Mouse (Mus musculus) hindbrain, embryonic 14.5 days (tissue): ENCODE measurements at regions not wholly inside any gene's neighbourhood (a gene's known extent, or its start where the extent isn't known, plus 50 kb on each side); places are given as distances from the start of the nearest gene placed in this dataset.

ENCODE experiments used
- ATAC-seq: fragments of 200-750 bp; cut with Nextera tagmentation; 2 replicates; pipeline ENCODE4 v1.8.0; 2017; ENCODE audit warnings: moderate number of reproducible peaks, mild to moderate bottlenecking, moderate TSS enrichment, moderate library complexity; ENCODE audit not compliant: low FRiP score
- DNase-seq: peaks from one replicate; pipeline ENCODE4 v3.0.0-alpha.2; 2015; ENCODE audit warnings: low spot score
- H3K27ac ChIP-seq: fragments of 300-500 bp; sonication (generic); 2 replicates; pipeline ENCODE4 v1.5.1; 2014; ENCODE audit warnings: mild to moderate bottlenecking, moderate library complexity
- H3K27me3 ChIP-seq: fragments of 300-500 bp; sonication (generic); 2 replicates; pipeline ENCODE4 v1.6.1; 2014; ENCODE audit warnings: mild to moderate bottlenecking, low read length, mixed read lengths; ENCODE audit not compliant: control insufficient read depth, insufficient read depth
- H3K36me3 ChIP-seq: fragments of 300-500 bp; sonication (generic); replicated peaks from 2 replicates; pipeline ENCODE4 v1.6.1; 2014; ENCODE audit not compliant: control insufficient read depth, insufficient read depth
- H3K4me1 ChIP-seq: fragments of 300-500 bp; sonication (generic); replicated peaks from 2 replicates; pipeline ENCODE4 v1.6.1; 2014; ENCODE audit warnings: antibody characterized with exemption, low read length, mixed read lengths; ENCODE audit not compliant: control insufficient read depth, insufficient read depth
- H3K4me2 ChIP-seq: fragments of 300-500 bp; sonication (generic); replicated peaks from 2 replicates; pipeline ENCODE4 v1.6.1; 2014; ENCODE audit warnings: mild to moderate bottlenecking, moderate library complexity
- H3K4me3 ChIP-seq: fragments of 300-500 bp; sonication (generic); replicated peaks from 2 replicates; pipeline ENCODE4 v1.5.1; 2014; ENCODE audit warnings: mild to moderate bottlenecking, low read length
- H3K9ac ChIP-seq: fragments of 300-500 bp; sonication (generic); 2 replicates; pipeline ENCODE4 v1.6.1; 2014
- H3K9me3 ChIP-seq: fragments of 300-500 bp; sonication (generic); 2 replicates; pipeline ENCODE4 v1.6.1; 2016; ENCODE audit warnings: low read length; ENCODE audit not compliant: control insufficient read depth
- WGBS: fragments of 180-500 bp; shearing (Covaris S2); extraction: QIAGEN DNeasy Blood & Tissue Kit; methylation state at CpG from one replicate; pipeline ENCODE4 v1.1.7; 2014; 5-methylcytosine and 5-hydroxymethylcytosine counted together

DNA sequence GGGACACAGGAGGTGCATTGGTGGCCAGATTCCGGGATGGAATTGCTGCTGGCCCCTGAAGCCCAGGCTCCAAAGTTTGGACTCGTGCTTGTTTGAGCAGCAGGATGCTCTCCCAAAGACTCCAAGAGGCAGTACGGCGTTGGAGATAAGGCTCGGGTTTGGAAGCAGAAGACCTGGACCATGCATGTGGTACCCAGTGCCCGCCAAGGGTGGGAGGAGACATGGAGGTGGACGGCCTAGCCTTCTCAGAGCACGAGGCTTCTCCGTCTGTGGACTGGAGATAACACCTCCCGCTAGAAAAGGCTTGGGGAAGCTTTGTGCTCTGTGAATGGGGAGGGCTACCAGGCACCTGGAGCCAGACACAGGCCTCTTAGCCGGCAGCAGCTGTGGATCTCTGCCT is 271.7 kb downstream of the Rps6kc1 start:
- H3K9me3 ChIP-seq = no peaks in the 10 kb centered on the region
- H3K4me1 ChIP-seq = no peaks in the 10 kb centered on the region
- H3K27ac ChIP-seq = no peak overlapping the region
- no peak overlapping the region for H3K4me2 ChIP-seq
- H3K9ac ChIP-seq = no peak overlapping the region
- DNase-seq = no peak
- no peaks in the 10 kb centered on the region for H3K27me3 ChIP-seq
- 91% methylated on average over 11 of the region's 11 CpGs for WGBS
- H3K4me3 ChIP-seq = no peak overlapping the region
- H3K36me3 ChIP-seq = no peaks in the 10 kb centered on the region
- ATAC-seq = no peak

DNA sequence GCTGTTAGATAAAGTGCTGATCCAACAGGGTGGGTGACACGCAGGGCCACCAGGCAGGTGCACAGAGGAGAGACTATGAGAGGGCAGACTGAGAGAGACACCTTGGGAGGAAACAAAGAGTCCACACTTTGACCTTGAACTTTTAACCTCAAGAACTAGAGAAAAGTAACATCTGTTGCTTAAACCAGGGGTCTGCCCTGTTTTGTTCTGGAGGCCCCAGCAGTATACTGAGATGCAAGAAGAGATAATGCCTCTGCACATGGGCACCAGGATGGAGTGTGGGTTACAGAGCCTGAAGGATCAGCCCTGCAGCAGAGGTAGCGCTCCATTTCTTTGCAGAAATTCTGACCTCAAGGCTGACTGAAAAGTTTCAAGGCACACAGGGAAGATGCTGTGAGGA is 276.6 kb downstream of the Rps6kc1 start:
- no peak for ATAC-seq
- 85% methylated on average over 2 of the region's 2 CpGs for WGBS
- Histone ChIP-seq H3K9ac (no peak overlapping the region), H3K9me3 (no peaks in the 10 kb centered on the region), H3K36me3 (no peaks in the 10 kb centered on the region), H3K27me3 (no peaks in the 10 kb centered on the region), H3K4me3 (no peak overlapping the region), H3K27ac (no peak overlapping the region), H3K4me1 (peaks cover 5% of the 10 kb centered on the region; the same call in 1 of the 2 replicates), H3K4me2 (no peak overlapping the region)
- DNase-seq = no peak

DNA sequence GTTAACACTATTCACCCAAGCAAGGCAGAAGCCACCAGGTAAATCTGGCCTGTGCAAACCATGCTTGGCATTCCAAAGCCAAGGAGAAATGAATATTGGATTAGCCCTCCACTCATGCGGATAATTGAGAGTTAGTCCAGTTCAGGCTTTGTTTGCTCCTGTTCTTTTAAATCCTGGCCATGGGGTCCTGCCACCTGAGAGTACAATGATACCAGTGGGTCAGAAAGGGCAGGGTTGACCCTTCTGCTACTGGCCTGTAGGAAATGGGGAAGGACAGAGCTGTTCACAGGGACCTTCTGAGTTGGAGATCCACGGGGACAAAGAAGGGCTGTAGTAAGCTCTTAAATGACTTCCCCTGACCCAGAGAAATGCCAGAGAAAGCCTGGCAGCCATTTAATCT is 279.9 kb downstream of the Rps6kc1 start:
- Histone ChIP-seq H3K4me1 (peaks cover 5% of the 10 kb centered on the region; the same call in 1 of the 2 replicates), H3K36me3 (no peaks in the 10 kb centered on the region), H3K4me3 (no peak overlapping the region), H3K27ac (no peak overlapping the region), H3K9ac (no peak overlapping the region), H3K4me2 (no peak overlapping the region), H3K9me3 (no peaks in the 10 kb centered on the region), H3K27me3 (no peaks in the 10 kb centered on the region)
- DNase-seq (no peak), ATAC-seq (no peak)
- 41% methylated on average over 2 of the region's 2 CpGs for WGBS

DNA sequence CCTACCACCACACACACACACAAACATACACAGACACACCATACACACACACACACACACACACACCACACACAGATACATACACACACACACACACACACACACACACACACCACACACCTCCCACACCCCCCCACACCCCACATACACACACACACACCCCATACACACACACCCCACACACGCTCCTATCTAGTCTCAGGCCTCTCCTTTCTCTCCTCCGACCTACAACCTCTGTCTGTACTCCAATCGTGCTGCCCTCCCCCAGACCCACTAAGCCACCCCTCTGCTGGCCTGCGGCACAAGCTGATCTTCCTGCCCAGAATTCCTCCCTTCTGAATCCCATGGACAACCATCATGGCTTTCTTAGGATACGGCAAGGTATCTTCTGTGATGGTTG is 281.4 kb downstream of the Rps6kc1 start:
- Histone ChIP-seq H3K27ac (no peak overlapping the region), H3K9ac (no peak overlapping the region), H3K27me3 (no peaks in the 10 kb centered on the region), H3K4me3 (no peak overlapping the region), H3K9me3 (no peaks in the 10 kb centered on the region), H3K4me2 (no peak overlapping the region), H3K36me3 (no peaks in the 10 kb centered on the region), H3K4me1 (peaks cover 5% of the 10 kb centered on the region; the same call in 1 of the 2 replicates)
- no peak for DNase-seq
- ATAC-seq = no peak
- 96% methylated on average over 5 of the region's 5 CpGs for WGBS

DNA sequence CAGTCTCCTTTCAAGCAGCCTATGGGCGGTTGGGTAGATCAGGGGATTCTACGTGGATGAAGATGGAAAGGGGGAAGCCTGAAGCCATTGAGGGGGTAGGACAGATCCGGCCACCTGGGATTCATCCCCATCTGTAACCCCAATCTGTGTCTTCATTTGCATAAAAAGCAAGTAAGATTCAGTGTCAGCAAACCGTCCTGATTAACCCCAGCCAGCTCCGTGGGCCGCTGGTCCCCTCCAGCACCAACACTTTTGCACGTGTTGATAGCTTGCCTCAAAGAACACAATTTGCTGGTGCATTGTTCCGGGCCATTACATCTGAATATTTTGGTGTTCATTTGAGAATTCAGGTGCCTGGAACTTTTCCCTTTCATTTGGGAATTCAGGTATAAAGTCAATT is 287.7 kb downstream of the Rps6kc1 start:
- no peak overlapping the region for H3K9ac ChIP-seq
- H3K36me3 ChIP-seq = no peaks in the 10 kb centered on the region
- DNase-seq = no peak
- no peak overlapping the region for H3K4me2 ChIP-seq
- peaks cover 5% of the 10 kb centered on the region; the same call in 1 of the 2 replicates for H3K9me3 ChIP-seq
- 71% methylated on average over 8 of the region's 8 CpGs for WGBS
- H3K27ac ChIP-seq = no peak overlapping the region
- no peaks in the 10 kb centered on the region for H3K4me1 ChIP-seq
- no peaks in the 10 kb centered on the region for H3K27me3 ChIP-seq
- ATAC-seq = no peak
- H3K4me3 ChIP-seq = no peak overlapping the region

DNA sequence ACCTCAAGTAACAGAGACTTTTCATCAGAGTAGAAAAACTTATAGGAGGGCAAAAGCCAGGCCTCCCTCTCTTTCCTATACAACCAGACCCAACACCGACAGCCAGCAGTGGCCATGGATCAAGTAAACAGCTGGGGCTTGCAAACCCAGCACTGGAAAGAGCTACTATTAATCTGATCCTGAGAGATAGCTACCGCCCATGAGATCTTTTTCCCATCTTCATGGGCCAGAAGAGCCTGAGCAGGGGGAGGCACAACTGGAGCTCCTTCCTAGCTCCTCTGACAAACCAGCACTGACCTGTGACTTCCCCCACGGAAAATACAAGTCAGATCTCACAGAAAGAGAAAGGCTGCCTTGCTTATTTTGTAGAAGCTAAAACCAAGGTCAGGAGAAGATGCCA is 311.1 kb downstream of the Rps6kc1 start:
- Histone ChIP-seq H3K27me3 (no peaks in the 10 kb centered on the region), H3K4me3 (no peak overlapping the region), H3K36me3 (no peaks in the 10 kb centered on the region), H3K4me1 (no peaks in the 10 kb centered on the region), H3K4me2 (no peak overlapping the region), H3K27ac (no peak overlapping the region), H3K9me3 (no peaks in the 10 kb centered on the region), H3K9ac (no peak overlapping the region)
- ATAC-seq (no peak), DNase-seq (no peak)
- WGBS = 87% methylated on average over 3 of the region's 3 CpGs

DNA sequence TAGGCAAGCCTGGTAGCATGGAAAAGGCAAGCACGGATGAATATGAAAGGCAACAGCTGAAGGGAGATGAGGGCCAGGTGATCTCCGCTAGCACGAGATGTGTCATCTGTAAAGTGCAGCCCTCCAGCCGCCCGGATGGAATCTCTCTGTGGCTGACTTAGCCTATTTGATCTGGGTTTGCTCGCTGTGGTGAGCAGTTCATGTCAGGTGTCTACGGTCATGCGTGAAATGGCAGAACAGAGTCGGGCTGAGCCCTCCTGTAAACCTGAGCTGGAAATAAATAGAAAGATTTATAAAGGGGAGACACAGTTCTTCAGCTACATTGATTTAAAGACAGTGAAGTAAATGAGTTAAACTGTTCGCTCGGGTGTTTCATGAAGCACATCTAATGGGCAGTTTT is 311.9 kb downstream of the Rps6kc1 start:
- H3K9me3 ChIP-seq = no peaks in the 10 kb centered on the region
- ATAC-seq (no peak), DNase-seq (no peak)
- no peak overlapping the region for H3K9ac ChIP-seq
- no peaks in the 10 kb centered on the region for H3K4me1 ChIP-seq
- 87% methylated on average over 11 of the region's 11 CpGs for WGBS
- no peaks in the 10 kb centered on the region for H3K36me3 ChIP-seq
- no peaks in the 10 kb centered on the region for H3K27me3 ChIP-seq
- H3K4me2 ChIP-seq = no peak overlapping the region
- H3K27ac ChIP-seq = no peak overlapping the region
- H3K4me3 ChIP-seq = no peak overlapping the region

DNA sequence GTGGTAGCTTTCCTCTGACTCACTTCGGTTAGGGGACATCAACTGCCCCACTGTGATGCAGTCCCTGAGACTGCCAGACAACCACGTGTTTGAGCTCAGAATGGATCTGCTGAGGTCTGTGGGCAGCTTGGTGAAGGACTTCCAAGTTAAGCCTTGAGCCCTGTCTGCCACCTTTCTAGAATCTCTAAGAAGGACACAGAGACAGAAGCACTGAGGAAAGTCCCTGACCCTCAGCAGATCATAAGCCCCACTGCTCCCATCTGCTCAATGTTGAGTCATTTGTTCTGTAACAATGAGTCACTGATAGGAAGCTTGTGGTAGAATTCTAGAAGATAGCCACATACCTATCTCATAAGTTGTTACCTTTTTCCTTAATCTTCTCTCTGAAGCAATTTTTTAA is 315.4 kb downstream of the Rps6kc1 start:
- Histone ChIP-seq H3K9ac (no peak overlapping the region), H3K27me3 (no peaks in the 10 kb centered on the region)
- no peak for DNase-seq

DNA sequence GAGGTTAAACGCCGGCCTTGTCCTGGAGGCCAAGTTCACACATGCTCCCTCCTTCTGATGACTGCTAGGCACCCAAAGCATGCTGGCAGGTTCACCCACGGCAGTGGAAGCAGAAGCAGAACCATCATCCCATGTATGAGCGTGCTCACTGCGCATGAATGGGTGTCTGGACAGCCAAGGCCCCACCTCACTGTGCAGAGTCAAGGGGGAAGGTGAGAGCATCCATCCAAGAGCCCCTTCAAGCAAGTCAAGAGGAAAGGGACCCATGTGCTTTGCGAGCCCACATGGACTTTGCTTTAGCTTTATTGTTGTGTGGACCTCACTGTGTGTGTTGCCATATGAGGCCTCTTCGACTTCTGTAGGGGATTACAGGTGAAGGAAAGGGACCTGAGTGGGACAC is 319.9 kb downstream of the Rps6kc1 start:
- Histone ChIP-seq H3K27me3 (no peaks in the 10 kb centered on the region), H3K4me3 (no peak overlapping the region)
- ATAC-seq = no peak

More for the DNA sequence above, 315.4 kb downstream of the Rps6kc1 start:
- ATAC-seq = no peak
- Histone ChIP-seq H3K36me3 (no peaks in the 10 kb centered on the region), H3K9me3 (no peaks in the 10 kb centered on the region), H3K27ac (no peak overlapping the region), H3K4me1 (no peaks in the 10 kb centered on the region), H3K4me3 (no peak overlapping the region), H3K4me2 (no peak overlapping the region)
- WGBS = 87% methylated on average over 2 of the region's 2 CpGs

DNA sequence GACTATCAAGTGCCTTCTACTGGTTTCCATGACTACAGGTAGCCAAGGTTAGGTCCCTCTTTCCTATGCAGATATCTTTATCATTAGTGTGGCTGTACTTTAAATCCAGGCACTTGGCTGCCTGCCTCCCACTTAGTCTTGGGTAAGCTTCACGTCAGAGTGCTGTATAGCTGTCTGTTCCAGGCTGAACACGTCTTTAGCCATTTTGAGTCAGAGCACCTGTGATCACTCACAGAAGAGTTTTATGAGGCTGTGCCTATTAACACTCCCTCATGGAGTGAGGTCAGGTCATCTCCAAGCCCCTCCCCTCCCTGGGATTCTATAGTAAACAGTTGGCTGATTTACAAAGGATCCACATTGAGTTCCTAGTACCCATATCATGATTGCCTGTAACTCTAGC is 322.0 kb downstream of the Rps6kc1 start:
- no peak overlapping the region for H3K4me3 ChIP-seq
- no peaks in the 10 kb centered on the region for H3K36me3 ChIP-seq
- no peak overlapping the region for H3K27ac ChIP-seq
- no peaks in the 10 kb centered on the region for H3K9me3 ChIP-seq
- no peaks in the 10 kb centered on the region for H3K27me3 ChIP-seq
- H3K9ac ChIP-seq = no peak overlapping the region
- 66% methylated on average over 2 of the region's 2 CpGs for WGBS
- H3K4me1 ChIP-seq = no peaks in the 10 kb centered on the region
- H3K4me2 ChIP-seq = no peak overlapping the region
- no peak for ATAC-seq
- no peak for DNase-seq

More for the DNA sequence above, 319.9 kb downstream of the Rps6kc1 start:
- Histone ChIP-seq H3K9me3 (no peaks in the 10 kb centered on the region), H3K27ac (no peak overlapping the region), H3K36me3 (no peaks in the 10 kb centered on the region), H3K4me2 (no peak overlapping the region), H3K9ac (no peak overlapping the region), H3K4me1 (no peaks in the 10 kb centered on the region)
- WGBS = 94% methylated on average over 7 of the region's 7 CpGs
- DNase-seq = no peak
